Mouse (Mus musculus): ENCODE results near the gene Ei24. TPM values are rescaled to one million over a fixed set of nuclear protein-coding genes. Genes with fewer than 3 reads are reported as not detected.

Ei24 gene
- 31.8 and 68.1 TPM in 2 replicates for polyA plus RNA-seq (2012; rRNA removed)

GRCm38 (mm10) chr9:36796781-36797555 lies at the start of gene Ei24:
Gene Ei24 (minus strand): TSS chr9:36797393.

GRCm38 (mm10) chr9:36821644-36822000 lies 24.4 kb upstream of the Ei24 start, which contains the start of gene Fez1:
Gene Fez1 (plus strand): TSS chr9:36821864.

DNA sequence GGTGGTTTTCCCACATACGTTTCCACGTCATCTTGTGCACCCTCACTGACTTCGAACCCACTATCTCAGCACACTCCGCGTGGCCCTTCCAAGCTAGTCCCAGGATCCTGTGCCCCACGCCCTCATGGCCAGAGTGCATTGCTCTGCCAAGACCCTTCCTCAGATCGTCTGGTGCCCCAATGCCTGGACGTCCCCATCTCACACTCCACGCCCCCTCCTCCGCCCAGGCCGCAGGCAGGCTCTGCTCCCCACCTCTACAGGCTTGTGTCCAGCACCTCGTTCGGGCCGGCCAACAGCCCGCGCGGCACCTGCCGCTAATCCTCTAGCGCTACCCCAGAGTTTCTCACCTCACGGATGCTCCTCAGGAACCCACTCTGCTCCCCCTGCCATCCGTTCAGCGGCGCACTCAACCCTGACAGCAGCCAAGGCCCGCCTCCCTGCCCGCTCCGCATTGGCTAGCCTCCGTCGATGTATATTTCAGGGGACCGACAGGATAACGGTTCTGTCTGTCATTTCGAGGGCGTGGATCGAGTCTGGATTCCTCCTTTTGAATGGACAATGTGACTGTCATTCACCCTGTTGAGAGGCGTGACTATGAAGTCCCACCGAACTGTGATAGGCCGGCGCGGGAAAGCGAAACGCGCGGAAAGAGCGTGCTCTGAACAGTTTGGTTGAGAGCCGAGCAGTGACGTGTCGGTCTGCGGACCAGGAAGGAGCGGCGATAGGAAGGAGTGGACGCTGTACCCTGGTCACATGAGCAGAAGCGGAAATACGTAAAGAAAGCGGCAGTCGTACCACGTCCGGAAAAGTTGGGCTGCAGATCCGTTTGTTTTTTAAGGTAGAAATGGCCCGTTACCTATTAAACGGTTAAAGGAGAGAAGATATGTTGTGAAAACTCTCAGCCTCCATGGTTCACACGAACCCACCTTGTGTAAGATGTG lies 29.7 kb downstream of the Ei24 start, which contains the start of gene Stt3a:
Gene Stt3a, minus strand, starts transcription at position 477 of the 941 bp plus-strand sequence.

Other genes with a start within 250 kb of the Ei24 start
- gene Gm17689, start 214.8 kb downstream of the Ei24 start, polyA plus RNA-seq (2012; rRNA removed), result not detected in 2 replicates
- not detected in 2 replicates for gene A630095E13Rik, start 154.0 kb downstream of the Ei24 start, polyA plus RNA-seq (2012; rRNA removed)
- gene Acrv1, start 104.2 kb downstream of the Ei24 start, polyA plus RNA-seq (2012; rRNA removed), result not detected in 2 replicates
- gene Chek1, start 70.3 kb downstream of the Ei24 start, polyA plus RNA-seq (2012; rRNA removed), result 0.18 and 0.35 TPM in 2 replicates
- 21.7 and 44.4 TPM in 2 replicates for gene Stt3a, start 29.7 kb downstream of the Ei24 start, polyA plus RNA-seq (2012; rRNA removed)
- 0.40 and 0.93 TPM in 2 replicates for gene Fez1, start 24.5 kb upstream of the Ei24 start, polyA plus RNA-seq (2012; rRNA removed)